Mouse (Mus musculus) heart, embryonic 16.5 days (tissue): ENCODE results near the gene Dclk1. TPM values are rescaled to one million over a fixed set of nuclear protein-coding genes. Genes with fewer than 3 reads are reported as not detected.

Source experiments
- ATAC-seq: fragments of 200-750 bp; cut with Nextera tagmentation; replicated peaks from 2 replicates; pipeline ENCODE4 v1.8.0; 2017; ENCODE audit warnings: moderate number of reproducible peaks; ENCODE audit not compliant: insufficient read depth, low FRiP score; ENCODE audit errors: extremely low read depth
- H3K27ac ChIP-seq: fragments of 300-500 bp; sonication (generic); 2 replicates; pipeline ENCODE4 v1.5.1; 2014; ENCODE audit warnings: mild to moderate bottlenecking, low read length, control low read depth, moderate library complexity
- H3K27me3 ChIP-seq: fragments of 300-500 bp; sonication (generic); 2 replicates; pipeline ENCODE4 v1.6.1; 2014; ENCODE audit warnings: low read length, mixed read lengths; ENCODE audit not compliant: control insufficient read depth, insufficient read depth
- H3K36me3 ChIP-seq: fragments of 300-500 bp; sonication (generic); 2 replicates; pipeline ENCODE4 v1.6.1; 2014; ENCODE audit not compliant: control insufficient read depth, insufficient read depth
- H3K4me1 ChIP-seq: fragments of 300-500 bp; sonication (generic); 2 replicates; pipeline ENCODE4 v1.6.1; 2014; ENCODE audit warnings: low read length, mixed read lengths; ENCODE audit not compliant: control insufficient read depth, insufficient read depth
- H3K4me2 ChIP-seq: fragments of 300-500 bp; sonication (generic); 2 replicates; pipeline ENCODE4 v1.6.1; 2014; ENCODE audit warnings: low read depth, mild to moderate bottlenecking, control low read depth, low read length
- H3K4me3 ChIP-seq: fragments of 300-500 bp; sonication (generic); 2 replicates; pipeline ENCODE4 v1.5.1; 2014; ENCODE audit warnings: mild to moderate bottlenecking, control low read depth, low read length
- H3K9ac ChIP-seq: fragments of 300-500 bp; sonication (generic); 2 replicates; pipeline ENCODE4 v1.6.1; 2014; ENCODE audit warnings: low read length, control low read depth
- H3K9me3 ChIP-seq: fragments of 300-500 bp; sonication (generic); replicated peaks from 2 replicates; pipeline ENCODE4 v1.6.1; 2016; ENCODE audit warnings: low read length; ENCODE audit not compliant: control insufficient read depth
- WGBS: fragments of 180-500 bp; shearing (Covaris S2); extraction: QIAGEN DNeasy Blood & Tissue Kit; methylation state at CpG from one replicate; pipeline ENCODE4 v1.1.7; 2014; 5-methylcytosine and 5-hydroxymethylcytosine counted together
- polyA plus RNA-seq: library from polyadenylated mRNA; unstranded; fragments of >200 nt; fragmentation: Nextera tagmentation; extraction: Ambion mirVana; gene quantifications from 2 replicates; pipeline ENCODE4 v1.2.1, GENCODE M21; 2015

Gene Dclk1
- polyA plus RNA-seq, 1 experiment from 2014 or later, result 5.4 TPM

- H3K9me3 ChIP-seq, result no peaks in the 10 kb centered on the region
- peaks cover 5% of the 10 kb centered on the region for H3K4me1 ChIP-seq
- H3K36me3 ChIP-seq, result no peaks in the 10 kb centered on the region
- H3K27me3 ChIP-seq, result peaks cover 2% of the 10 kb centered on the region; the same call in 1 of the 2 replicates
- ATAC-seq, result no peak
- 82% methylated on average over 12 of the region's 12 CpGs for WGBS
- no peak overlapping the region for H3K27ac ChIP-seq
- H3K4me3 ChIP-seq, result no peak overlapping the region
- no peak overlapping the region for H3K9ac ChIP-seq
- H3K4me2 ChIP-seq, result no peak overlapping the region
Measured at GRCm38 (mm10) chr3:55246618-55247272, 4.6 kb downstream of the Dclk1 start.

- WGBS, result 75% methylated on average over 3 of the region's 3 CpGs
- H3K4me2 ChIP-seq, result no peak overlapping the region
- H3K9me3 ChIP-seq, result no peaks in the 10 kb centered on the region
- H3K9ac ChIP-seq, result no peak overlapping the region
- H3K4me3 ChIP-seq, result no peak overlapping the region
- H3K36me3 ChIP-seq, result no peaks in the 10 kb centered on the region
- H3K27ac ChIP-seq, result no peak overlapping the region
- no peak for ATAC-seq
- peaks cover 2% of the 10 kb centered on the region; the same call in 1 of the 2 replicates for H3K4me1 ChIP-seq
- 0 out of 2 replicates have a peak, but pooled peaks cover 2% of the 10 kb centered on the region for H3K27me3 ChIP-seq
Measured at GRCm38 (mm10) chr3:55248048-55248447, 5.9 kb downstream of the Dclk1 start.

GRCm38 (mm10) chr3:55248508-55248907 lies 6.3 kb downstream of the Dclk1 start:
- H3K4me1 ChIP-seq, result peaks cover 2% of the 10 kb centered on the region; the same call in 1 of the 2 replicates
- no peak overlapping the region for H3K27ac ChIP-seq
- H3K9ac ChIP-seq, result no peak overlapping the region
- WGBS, result 52% methylated on average over 6 of the region's 6 CpGs
- H3K4me2 ChIP-seq, result no peak overlapping the region
- H3K9me3 ChIP-seq, result no peaks in the 10 kb centered on the region
- no peak for ATAC-seq
- no peaks in the 10 kb centered on the region for H3K36me3 ChIP-seq
- H3K4me3 ChIP-seq, result no peak overlapping the region
- 0 out of 2 replicates have a peak, but pooled peaks cover 2% of the 10 kb centered on the region for H3K27me3 ChIP-seq

GRCm38 (mm10) chr3:55250631-55251030 lies 8.5 kb downstream of the Dclk1 start:
- Histone ChIP-seq H3K4me2 (no peak overlapping the region), H3K9me3 (no peaks in the 10 kb centered on the region), H3K9ac (no peak overlapping the region), H3K36me3 (no peaks in the 10 kb centered on the region), H3K27me3 (no peaks in the 10 kb centered on the region), H3K27ac (no peak overlapping the region), H3K4me3 (no peak overlapping the region), H3K4me1 (peaks cover 2% of the 10 kb centered on the region; the same call in 1 of the 2 replicates)
- ATAC-seq, result no peak
- WGBS, result 75% methylated on average over 2 of the region's 2 CpGs

GRCm38 (mm10) chr3:55260139-55260538 lies 18.0 kb downstream of the Dclk1 start:
- Histone ChIP-seq H3K4me2 (no peak overlapping the region; the same call in 1 of the 2 replicates), H3K9ac (no peak overlapping the region), H3K36me3 (no peaks in the 10 kb centered on the region), H3K4me3 (no peak overlapping the region), H3K27ac (no peak overlapping the region), H3K4me1 (no peaks in the 10 kb centered on the region; the same call in 1 of the 2 replicates), H3K27me3 (no peaks in the 10 kb centered on the region), H3K9me3 (no peaks in the 10 kb centered on the region)
- WGBS, result 43% methylated on average over 7 of the region's 7 CpGs
- ATAC-seq, result no peak

- no peak for ATAC-seq
- no peaks in the 10 kb centered on the region for H3K4me1 ChIP-seq
- H3K27me3 ChIP-seq, result no peaks in the 10 kb centered on the region
- H3K27ac ChIP-seq, result no peak overlapping the region
- WGBS, result 83% methylated on average over 5 of the region's 5 CpGs
- H3K4me2 ChIP-seq, result no peak overlapping the region
- H3K9ac ChIP-seq, result no peak overlapping the region
- no peak overlapping the region for H3K4me3 ChIP-seq
- no peaks in the 10 kb centered on the region for H3K9me3 ChIP-seq
- no peaks in the 10 kb centered on the region for H3K36me3 ChIP-seq
Measured at GRCm38 (mm10) chr3:55266091-55266490, 23.9 kb downstream of the Dclk1 start.

GRCm38 (mm10) chr3:55269802-55270201 lies 27.6 kb downstream of the Dclk1 start:
- WGBS, result 41% methylated on average over 4 of the region's 4 CpGs
- Histone ChIP-seq H3K27me3 (no peaks in the 10 kb centered on the region), H3K4me1 (peaks cover 2% of the 10 kb centered on the region; the same call in 1 of the 2 replicates), H3K27ac (no peak overlapping the region), H3K4me2 (no peak overlapping the region), H3K9ac (no peak overlapping the region), H3K36me3 (no peaks in the 10 kb centered on the region), H3K9me3 (no peaks in the 10 kb centered on the region), H3K4me3 (no peak overlapping the region)
- ATAC-seq, result no peak; the same call in 1 of the 2 replicates

GRCm38 (mm10) chr3:55270345-55270744 lies 28.2 kb downstream of the Dclk1 start:
- Histone ChIP-seq H3K4me2 (no peak overlapping the region), H3K27ac (no peak overlapping the region), H3K9ac (no peak overlapping the region), H3K4me1 (peaks cover 2% of the 10 kb centered on the region; the same call in 1 of the 2 replicates), H3K9me3 (no peaks in the 10 kb centered on the region), H3K27me3 (no peaks in the 10 kb centered on the region), H3K36me3 (no peaks in the 10 kb centered on the region), H3K4me3 (no peak overlapping the region)
- 84% methylated on average over 3 of the region's 3 CpGs for WGBS
- ATAC-seq, result no peak

- H3K9me3 ChIP-seq, result no peaks in the 10 kb centered on the region
- 84% methylated on average over 5 of the region's 5 CpGs for whole genome bisulfite sequencing
- H3K4me3 ChIP-seq, result no peak overlapping the region
- H3K9ac ChIP-seq, result no peak overlapping the region
- no peaks in the 10 kb centered on the region for H3K36me3 ChIP-seq
- no peak overlapping the region for H3K4me2 ChIP-seq
- peaks cover 2% of the 10 kb centered on the region; the same call in 1 of the 2 replicates for H3K4me1 ChIP-seq
- H3K27ac ChIP-seq, result no peak overlapping the region
- H3K27me3 ChIP-seq, result no peaks in the 10 kb centered on the region
- no peak for ATAC-seq
Measured at GRCm38 (mm10) chr3:55270920-55271319, 28.8 kb downstream of the Dclk1 start.
